Mouse (Mus musculus) midbrain, embryonic 12.5 days (tissue): Measurements from ENCODE around the gene Fam163b. TPM values are rescaled to one million over a fixed set of nuclear protein-coding genes. Genes with fewer than 3 reads are reported as not detected.

Experiments used
- ATAC-seq: fragments of 200-750 bp; cut with Nextera tagmentation; 2 replicates; pipeline ENCODE4 v1.8.0; 2017; ENCODE audit warnings: low read depth, moderate TSS enrichment, moderate library complexity; ENCODE audit not compliant: low FRiP score
- H3K27ac ChIP-seq: fragments of 300-500 bp; sonication (generic); replicated peaks from 2 replicates; pipeline ENCODE4 v1.5.1; 2016; ENCODE audit warnings: mild to moderate bottlenecking
- H3K27me3 ChIP-seq: fragments of 300-500 bp; sonication (generic); 2 replicates; pipeline ENCODE4 v1.6.1; 2016; ENCODE audit warnings: mild to moderate bottlenecking
- H3K36me3 ChIP-seq: fragments of 300-500 bp; sonication (generic); 2 replicates; pipeline ENCODE4 v1.6.1; 2016
- H3K4me1 ChIP-seq: fragments of 300-500 bp; sonication (generic); 2 replicates; pipeline ENCODE4 v1.6.1; 2016
- H3K4me2 ChIP-seq: fragments of 300-500 bp; sonication (generic); replicated peaks from 2 replicates; pipeline ENCODE4 v1.6.1; 2016; ENCODE audit warnings: mild to moderate bottlenecking, moderate library complexity
- H3K4me3 ChIP-seq: fragments of 300-500 bp; sonication (generic); 2 replicates; pipeline ENCODE4 v1.5.1; 2016; ENCODE audit warnings: mild to moderate bottlenecking
- H3K9ac ChIP-seq: fragments of 300-500 bp; sonication (generic); replicated peaks from 2 replicates; pipeline ENCODE4 v1.6.1; 2016; ENCODE audit warnings: mild to moderate bottlenecking, moderate library complexity
- H3K9me3 ChIP-seq: fragments of 300-500 bp; sonication (generic); 2 replicates; pipeline ENCODE4 v1.6.1; 2016; ENCODE audit warnings: mild to moderate bottlenecking
- WGBS: fragments of 180-500 bp; shearing (Covaris S2); methylation state at CpG from one replicate; pipeline ENCODE4 v1.1.7; 2016; 5-methylcytosine and 5-hydroxymethylcytosine counted together
- polyA plus RNA-seq: library from polyadenylated mRNA; unstranded; fragments of >200 nt; fragmentation: Nextera tagmentation; extraction: Ambion mirVana; gene quantifications from 2 replicates; pipeline ENCODE4 v1.2.1, GENCODE M21; 2016

Gene Fam163b
- polyA plus RNA-seq, 1 experiment from 2014 or later, result 0.27 TPM

DNA sequence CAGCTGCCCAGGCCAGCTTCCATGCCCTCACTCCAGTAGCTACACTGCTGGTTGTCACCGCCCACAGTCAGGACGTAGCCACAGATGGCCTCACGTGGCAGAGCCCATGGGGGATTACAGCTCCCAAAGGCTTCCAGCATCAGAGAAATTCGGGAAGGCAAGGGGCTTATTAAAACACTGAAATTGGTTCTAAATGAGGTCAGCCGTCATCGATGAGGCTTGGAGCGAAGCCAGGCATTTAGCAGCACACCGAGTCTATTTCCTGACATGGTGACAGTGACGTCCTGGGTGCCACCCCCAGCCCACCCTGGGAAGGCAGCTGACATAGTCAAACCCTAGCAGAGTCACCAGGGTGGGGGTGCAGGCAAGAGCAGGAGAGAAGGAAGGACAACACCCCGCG lies 20.4 kb upstream of the Fam163b start:
- H3K27ac ChIP-seq, result no peak overlapping the region
- H3K4me3 ChIP-seq, result no peak overlapping the region
- H3K27me3 ChIP-seq, result no peaks in the 10 kb centered on the region
- WGBS, result 64% methylated on average over 11 of the region's 11 CpGs
- H3K36me3 ChIP-seq, result no peaks in the 10 kb centered on the region
- ATAC-seq, result no peak
- no peaks in the 10 kb centered on the region for H3K9me3 ChIP-seq
- H3K4me2 ChIP-seq, result no peak overlapping the region
- H3K9ac ChIP-seq, result no peak overlapping the region
- peaks cover 6% of the 10 kb centered on the region; the same call in 1 of the 2 replicates for H3K4me1 ChIP-seq

GRCm38 (mm10) chr2:27161526-27161925 lies 19.2 kb upstream of the Fam163b start:
- Histone ChIP-seq H3K4me3 (no peak overlapping the region), H3K27ac (no peak overlapping the region), H3K27me3 (no peaks in the 10 kb centered on the region), H3K9ac (no peak overlapping the region), H3K36me3 (no peaks in the 10 kb centered on the region), H3K9me3 (no peaks in the 10 kb centered on the region), H3K4me1 (peaks cover 7% of the 10 kb centered on the region; the same call in 1 of the 2 replicates), H3K4me2 (no peak overlapping the region)
- 92% methylated on average over 2 of the region's 2 CpGs for WGBS
- ATAC-seq, result no peak

DNA sequence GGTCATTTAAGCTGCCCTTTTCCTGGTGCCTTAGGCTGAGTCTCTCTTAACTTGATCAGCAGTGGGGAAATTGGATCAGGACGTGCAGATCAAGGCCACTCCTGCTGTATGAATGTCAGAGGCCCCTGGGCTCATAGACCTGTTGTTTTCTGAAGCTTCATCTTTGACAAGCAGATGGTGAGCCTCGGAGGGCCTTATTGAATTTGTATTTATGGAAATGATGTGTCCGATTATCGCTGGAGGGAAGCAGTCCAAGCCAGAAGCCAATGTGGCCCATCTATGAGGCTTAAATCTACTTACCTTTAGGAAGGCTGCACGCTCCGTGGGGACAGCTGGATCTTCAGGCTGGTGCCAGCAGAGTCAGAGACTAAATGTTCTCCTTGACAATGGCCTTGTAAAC lies 14.3 kb upstream of the Fam163b start:
- Histone ChIP-seq H3K27ac (no peak overlapping the region), H3K27me3 (no peaks in the 10 kb centered on the region), H3K9me3 (no peaks in the 10 kb centered on the region), H3K4me1 (peaks cover 7% of the 10 kb centered on the region; the same call in 1 of the 2 replicates), H3K36me3 (no peaks in the 10 kb centered on the region), H3K4me2 (no peak overlapping the region), H3K9ac (no peak overlapping the region), H3K4me3 (no peak overlapping the region)
- 56% methylated on average over 6 of the region's 6 CpGs for WGBS
- ATAC-seq, result no peak

DNA sequence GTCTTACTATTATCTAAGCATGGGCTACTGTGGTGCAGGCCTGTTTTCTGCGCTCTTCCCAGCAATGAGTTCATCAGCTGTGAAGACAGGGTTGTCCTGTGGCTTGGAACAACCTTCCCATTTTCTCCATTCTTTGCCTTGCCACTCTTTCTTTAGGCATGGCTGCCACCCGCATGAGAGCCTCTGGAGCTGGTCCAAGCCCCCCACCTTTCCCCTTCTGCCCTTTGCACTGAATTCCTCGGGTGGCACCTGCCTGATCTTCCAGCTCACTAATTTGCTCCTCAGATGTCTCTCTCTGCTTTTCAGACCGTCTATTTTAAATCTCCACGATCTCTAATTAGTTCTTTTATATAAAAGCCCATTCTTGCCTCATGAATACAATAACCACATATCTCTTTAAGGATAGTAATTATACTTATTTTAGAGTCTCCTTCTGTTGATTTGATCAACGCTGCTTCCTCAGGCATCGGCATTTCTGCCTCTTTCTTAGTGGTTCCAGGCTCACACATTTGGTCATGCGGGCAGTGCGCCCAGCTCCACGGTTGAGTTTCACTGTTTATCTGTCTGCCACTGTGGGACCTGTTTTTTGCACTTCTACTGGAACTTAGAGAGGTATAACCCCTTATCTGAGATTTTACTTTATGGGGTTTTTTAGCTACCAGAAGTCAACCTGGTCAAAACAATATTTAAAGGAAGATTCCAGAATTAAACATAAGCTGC lies 12.3 kb upstream of the Fam163b start:
- H3K27ac ChIP-seq, result no peak overlapping the region
- no peaks in the 10 kb centered on the region for H3K27me3 ChIP-seq
- peaks cover 11% of the 10 kb centered on the region for H3K4me1 ChIP-seq
- ATAC-seq, result no peak
- H3K4me3 ChIP-seq, result no peak overlapping the region
- no peak overlapping the region for H3K9ac ChIP-seq
- 77% methylated on average over 10 of the region's 10 CpGs for WGBS
- H3K36me3 ChIP-seq, result no peaks in the 10 kb centered on the region
- H3K4me2 ChIP-seq, result no peak overlapping the region
- no peaks in the 10 kb centered on the region for H3K9me3 ChIP-seq

- no peak overlapping the region for H3K27ac ChIP-seq
- H3K36me3 ChIP-seq, result no peaks in the 10 kb centered on the region
- H3K4me2 ChIP-seq, result no peak overlapping the region
- 0% methylated on average over 2 of the region's 2 CpGs for WGBS
- H3K27me3 ChIP-seq, result no peaks in the 10 kb centered on the region; the same call in 1 of the 2 replicates
- ATAC-seq, result no peak
- H3K4me1 ChIP-seq, result peaks cover 18% of the 10 kb centered on the region
- H3K9me3 ChIP-seq, result no peaks in the 10 kb centered on the region
- H3K4me3 ChIP-seq, result no peak overlapping the region
- H3K9ac ChIP-seq, result no peak overlapping the region
These were observed 7.2 kb upstream of the Fam163b start for GRCm38 (mm10) chr2:27149457-27149856.

- H3K27me3 ChIP-seq, result peaks cover 20% of the 10 kb centered on the region
- no peaks in the 10 kb centered on the region for H3K9me3 ChIP-seq
- H3K4me2 ChIP-seq, result no peak overlapping the region
- H3K9ac ChIP-seq, result no peak overlapping the region
- H3K27ac ChIP-seq, result no peak overlapping the region
- H3K36me3 ChIP-seq, result no peaks in the 10 kb centered on the region
- no peak for ATAC-seq
- peaks cover 22% of the 10 kb centered on the region for H3K4me1 ChIP-seq
- WGBS, result 86% methylated on average over 6 of the region's 6 CpGs
- no peak overlapping the region for H3K4me3 ChIP-seq
These were observed 4.5 kb upstream of the Fam163b start for GRCm38 (mm10) chr2:27146840-27147239.

GRCm38 (mm10) chr2:27144957-27145356 lies 2.7 kb upstream of the Fam163b start:
- no peaks in the 10 kb centered on the region for H3K9me3 ChIP-seq
- no peak overlapping the region for H3K9ac ChIP-seq
- H3K27me3 ChIP-seq, result peaks cover 37% of the 10 kb centered on the region
- H3K4me3 ChIP-seq, result no peak overlapping the region
- no peak overlapping the region for H3K4me2 ChIP-seq
- H3K27ac ChIP-seq, result no peak overlapping the region
- ATAC-seq, result no peak
- no peaks in the 10 kb centered on the region for H3K36me3 ChIP-seq
- H3K4me1 ChIP-seq, result peaks cover 22% of the 10 kb centered on the region
- 88% methylated on average over 2 of the region's 2 CpGs for WGBS

DNA sequence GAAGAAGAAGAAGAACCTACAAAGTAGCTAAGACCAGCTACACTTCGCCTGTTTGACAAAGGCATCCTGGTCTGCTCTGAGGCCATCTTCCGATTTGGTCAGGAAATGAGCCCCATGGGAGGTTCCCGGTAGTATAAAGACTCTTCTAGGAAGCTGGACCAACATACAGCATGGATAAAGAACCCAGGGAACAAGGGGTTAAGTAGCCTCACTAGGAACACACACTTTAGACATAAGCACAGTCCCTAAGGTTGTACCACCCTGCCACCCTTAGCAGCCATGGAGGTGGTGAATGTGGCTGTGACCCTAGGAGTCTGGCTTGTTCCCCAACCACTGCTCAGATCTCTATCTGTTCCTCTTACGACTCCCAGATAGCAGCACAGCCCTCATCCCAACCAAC lies 3.9 kb downstream of the Fam163b start:
- no peak for ATAC-seq
- no peaks in the 10 kb centered on the region for H3K36me3 ChIP-seq
- no peak overlapping the region for H3K27ac ChIP-seq
- H3K9ac ChIP-seq, result no peak overlapping the region
- H3K9me3 ChIP-seq, result no peaks in the 10 kb centered on the region
- 71% methylated on average over 4 of the region's 4 CpGs for WGBS
- no peak overlapping the region for H3K4me2 ChIP-seq
- H3K4me3 ChIP-seq, result no peak overlapping the region
- peaks cover 9% of the 10 kb centered on the region for H3K4me1 ChIP-seq
- peaks cover 49% of the 10 kb centered on the region for H3K27me3 ChIP-seq

- peaks cover 33% of the 10 kb centered on the region for H3K27me3 ChIP-seq
- H3K9me3 ChIP-seq, result no peaks in the 10 kb centered on the region
- H3K4me1 ChIP-seq, result no peaks in the 10 kb centered on the region
- WGBS, result 77% methylated on average over 1 of the region's 1 CpGs
- no peak overlapping the region for H3K9ac ChIP-seq
- H3K27ac ChIP-seq, result no peak overlapping the region
- H3K4me3 ChIP-seq, result no peak overlapping the region
- no peaks in the 10 kb centered on the region for H3K36me3 ChIP-seq
- H3K4me2 ChIP-seq, result no peak overlapping the region
- ATAC-seq, result no peak
These were observed 5.5 kb downstream of the Fam163b start for GRCm38 (mm10) chr2:27136789-27137188.

DNA sequence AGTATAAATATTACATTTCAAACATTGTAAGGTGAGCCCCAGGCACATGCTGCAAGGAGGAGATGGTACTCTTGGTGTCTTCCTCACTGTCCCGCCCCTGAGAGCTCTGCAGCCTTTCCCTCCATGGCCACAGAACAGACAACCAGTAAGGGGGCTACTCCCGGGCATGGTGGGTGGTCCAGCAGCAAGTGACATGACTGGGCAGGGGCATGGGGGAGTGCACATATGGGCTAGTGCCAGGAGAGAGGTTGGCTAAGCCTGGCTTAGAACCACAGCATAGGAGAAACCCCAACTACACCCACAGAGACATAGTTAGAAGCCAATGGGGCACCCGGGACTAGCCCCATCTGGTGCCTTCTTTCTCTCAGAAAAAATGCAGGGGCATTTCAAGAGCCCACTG lies 6.0 kb downstream of the Fam163b start:
- no peaks in the 10 kb centered on the region for H3K9me3 ChIP-seq
- H3K36me3 ChIP-seq, result no peaks in the 10 kb centered on the region
- no peak for ATAC-seq
- H3K4me1 ChIP-seq, result no peaks in the 10 kb centered on the region
- no peak overlapping the region for H3K4me2 ChIP-seq
- H3K27ac ChIP-seq, result no peak overlapping the region
- H3K9ac ChIP-seq, result no peak overlapping the region
- no peak overlapping the region for H3K4me3 ChIP-seq
- H3K27me3 ChIP-seq, result peaks cover 29% of the 10 kb centered on the region
- 69% methylated on average over 3 of the region's 3 CpGs for WGBS

DNA sequence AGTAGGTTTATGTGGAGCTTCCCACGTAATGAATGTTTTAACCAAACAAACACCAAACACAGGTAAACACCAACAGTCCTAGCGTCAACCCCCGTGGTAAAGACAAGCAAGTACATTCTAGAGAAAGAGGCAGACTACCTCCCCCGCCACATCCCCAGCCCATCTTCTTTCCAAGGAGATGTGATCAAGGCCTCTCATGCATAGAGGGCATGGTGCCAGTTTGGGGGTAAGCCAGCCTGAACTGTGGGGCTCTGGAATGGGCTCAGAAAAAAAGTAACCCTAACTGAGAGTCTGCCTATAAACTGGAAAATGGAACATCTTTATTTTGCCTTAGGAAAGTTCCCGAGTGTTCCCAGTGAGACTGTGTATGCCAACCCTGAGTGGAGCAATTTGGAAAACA lies 6.4 kb downstream of the Fam163b start:
- Histone ChIP-seq H3K4me1 (no peaks in the 10 kb centered on the region), H3K4me2 (no peak overlapping the region), H3K36me3 (no peaks in the 10 kb centered on the region), H3K4me3 (no peak overlapping the region), H3K9me3 (no peaks in the 10 kb centered on the region), H3K27ac (no peak overlapping the region), H3K9ac (no peak overlapping the region), H3K27me3 (peaks cover 25% of the 10 kb centered on the region)
- WGBS, result 86% methylated on average over 5 of the region's 5 CpGs
- no peak for ATAC-seq

DNA sequence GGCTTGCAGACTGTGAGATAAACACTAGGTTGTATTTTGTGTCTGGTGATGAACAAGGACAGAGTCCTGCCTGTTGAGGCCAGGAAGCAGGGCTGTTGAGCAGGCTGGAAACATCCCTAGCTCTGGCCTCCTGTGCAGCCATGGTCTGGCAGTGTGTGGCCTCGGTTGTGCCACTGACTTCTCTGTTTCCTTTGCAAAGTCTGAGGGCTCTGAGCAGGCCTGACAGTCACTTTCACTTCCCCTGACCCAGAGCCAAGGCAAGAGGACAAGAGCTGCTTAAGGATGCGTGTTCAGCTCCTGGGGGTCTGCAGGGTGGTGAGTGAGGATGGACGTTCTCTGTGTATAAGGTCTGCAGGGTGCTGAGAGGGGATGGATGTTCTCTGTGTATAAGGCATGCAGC lies 13.3 kb downstream of the Fam163b start:
- Histone ChIP-seq H3K9ac (no peak overlapping the region), H3K9me3 (no peaks in the 10 kb centered on the region), H3K4me3 (no peak overlapping the region), H3K4me2 (no peak overlapping the region), H3K27me3 (no peaks in the 10 kb centered on the region), H3K4me1 (no peaks in the 10 kb centered on the region), H3K27ac (no peak overlapping the region), H3K36me3 (no peaks in the 10 kb centered on the region)
- ATAC-seq, result no peak
- WGBS, result 80% methylated on average over 3 of the region's 3 CpGs

DNA sequence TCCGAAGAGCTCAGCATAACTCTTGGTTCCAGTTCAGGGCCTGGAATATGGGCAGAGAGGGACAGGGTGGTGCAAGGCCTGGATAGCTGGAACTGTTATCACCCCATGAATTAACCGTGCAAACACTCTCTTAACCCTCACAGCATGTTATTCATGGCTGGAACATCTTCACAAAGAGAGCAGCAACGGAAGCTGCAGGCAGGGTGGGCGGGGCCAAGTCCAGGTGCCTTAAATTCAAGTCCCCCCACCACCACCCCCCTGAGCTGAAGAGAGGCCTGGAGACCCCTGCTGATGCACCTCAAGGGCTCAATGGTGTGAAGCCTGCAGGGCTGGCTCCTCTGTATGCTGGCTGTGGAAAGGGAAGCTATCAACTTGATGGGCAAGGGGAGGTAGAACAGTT lies 15.8 kb downstream of the Fam163b start:
- H3K36me3 ChIP-seq, result no peaks in the 10 kb centered on the region
- H3K4me1 ChIP-seq, result peaks cover 15% of the 10 kb centered on the region
- no peak overlapping the region for H3K4me2 ChIP-seq
- no peak overlapping the region for H3K4me3 ChIP-seq
- no peak overlapping the region for H3K27ac ChIP-seq
- 58% methylated on average over 4 of the region's 4 CpGs for WGBS
- no peak overlapping the region for H3K9ac ChIP-seq
- no peaks in the 10 kb centered on the region for H3K9me3 ChIP-seq
- no peak for ATAC-seq
- no peaks in the 10 kb centered on the region; the same call in 1 of the 2 replicates for H3K27me3 ChIP-seq
